Mouse (Mus musculus): Measurements from ENCODE around the gene Crygn. TPM values are rescaled to one million over a fixed set of nuclear protein-coding genes. Genes with fewer than 3 reads are reported as not detected.

Crygn gene
- total RNA-seq, 1 experiment = 2.1 TPM

- DNase-seq (ENCODE audit: low read depth, low spot score) = no peak
- TF ChIP-seq ZC3H11A (IDR thresholded peaks at IDR 0.05; ENCODE audit: borderline replicate concordance, low read depth, low read length) (no peak), CHD2 (IDR thresholded peaks at IDR 0.05; ENCODE audit: low read depth, low read length) (no peak), ZNF384 (IDR thresholded peaks at IDR 0.05; ENCODE audit: low read depth, low read length) (no peak), HCFC1 (IDR thresholded peaks at IDR 0.05; ENCODE audit: borderline replicate concordance, insufficient read depth, low read length) (no peak), MAFK (IDR thresholded peaks at IDR 0.05; ENCODE audit: insufficient read depth, low read depth, low read length) (no peak)
- in situ Hi-C loops (cut with MboI; ENCODE audit: low sequenced_read_pairs in 2 of 2, unreplicated experiment in 2 of 2) = no loop called here
- no peaks in the 10 kb centered on the region for H3K9me3 ChIP-seq (ENCODE audit: control insufficient read depth, insufficient read depth, low read depth, low read length)
- no peaks in the 10 kb centered on the region for H3K36me3 ChIP-seq (ENCODE audit: control insufficient read depth, insufficient read depth, low read length, poor library complexity, severe bottlenecking)
- peaks cover 7 to 8% of the 10 kb centered on the region in 2 experiments for H3K4me1 ChIP-seq (ENCODE audit: control insufficient read depth in 2 of 2, insufficient read depth in 2 of 2, low read length in 2 of 2, poor library complexity in 1 of 2)
- H3K27ac ChIP-seq (ENCODE audit: insufficient read depth, low read depth, low read length, poor library complexity, severe bottlenecking) = no peak overlapping the region
- no peak overlapping the region for H3K9ac ChIP-seq (ENCODE audit: insufficient read depth, low read depth, low read length, poor library complexity, severe bottlenecking)
- no peak overlapping the region for H3K4me3 ChIP-seq (ENCODE audit: insufficient read depth in 1 of 2, low read depth in 1 of 2, low read length in 2 of 2, poor library complexity in 1 of 2, severe bottlenecking in 1 of 2)
Measured at GRCm38 (mm10) chr5:24737595-24737994, 20.2 kb downstream of the Crygn start.

- H3K4me3 ChIP-seq (ENCODE audit: insufficient read depth in 1 of 2, low read depth in 1 of 2, low read length in 2 of 2, poor library complexity in 1 of 2, severe bottlenecking in 1 of 2) = no peak overlapping the region
- in situ Hi-C loops (cut with MboI; ENCODE audit: low sequenced_read_pairs in 2 of 2, unreplicated experiment in 2 of 2) = no loop called here
- H3K36me3 ChIP-seq (ENCODE audit: control insufficient read depth, insufficient read depth, low read length, poor library complexity, severe bottlenecking) = no peaks in the 10 kb centered on the region
- H3K9me3 ChIP-seq (ENCODE audit: control insufficient read depth, insufficient read depth, low read depth, low read length) = no peaks in the 10 kb centered on the region
- peak overlapping the region; percentile 38; the same call in 1 of the 2 replicates for H3K27ac ChIP-seq (ENCODE audit: insufficient read depth, low read depth, low read length, poor library complexity, severe bottlenecking)
- TF ChIP-seq HCFC1 (IDR thresholded peaks at IDR 0.05; ENCODE audit: borderline replicate concordance, insufficient read depth, low read length) = no peak
- TF ChIP-seq ZNF384 (IDR thresholded peaks at IDR 0.05; ENCODE audit: low read depth, low read length) = no peak
- TF ChIP-seq ZC3H11A (IDR thresholded peaks at IDR 0.05; ENCODE audit: borderline replicate concordance, low read depth, low read length) = no peak
- no peak for TF ChIP-seq MAFK (IDR thresholded peaks at IDR 0.05; ENCODE audit: insufficient read depth, low read depth, low read length)
- no peak for TF ChIP-seq CHD2 (IDR thresholded peaks at IDR 0.05; ENCODE audit: low read depth, low read length)
- no peak overlapping the region; the same call in 1 of the 2 replicates for H3K9ac ChIP-seq (ENCODE audit: insufficient read depth, low read depth, low read length, poor library complexity, severe bottlenecking)
- peaks cover 7 to 19% of the 10 kb centered on the region in 2 experiments for H3K4me1 ChIP-seq (ENCODE audit: control insufficient read depth in 2 of 2, insufficient read depth in 2 of 2, low read length in 2 of 2, poor library complexity in 1 of 2)
- no peak for DNase-seq (ENCODE audit: low read depth, low spot score)
Measured at GRCm38 (mm10) chr5:24733771-24734426, 23.9 kb downstream of the Crygn start.

GRCm38 (mm10) chr5:24733134-24733533 lies 24.7 kb downstream of the Crygn start:
- 0 out of 2 replicates have a peak, but pooled peaks have one; percentile 15 for TF ChIP-seq CHD2 (IDR thresholded peaks at IDR 0.05; ENCODE audit: low read depth, low read length)
- TF ChIP-seq ZNF384 (IDR thresholded peaks at IDR 0.05; ENCODE audit: low read depth, low read length) = no peak
- TF ChIP-seq ZC3H11A (IDR thresholded peaks at IDR 0.05; ENCODE audit: borderline replicate concordance, low read depth, low read length) = no peak
- TF ChIP-seq HCFC1 (IDR thresholded peaks at IDR 0.05; ENCODE audit: borderline replicate concordance, insufficient read depth, low read length) = no peak
- Histone ChIP-seq H3K9me3 (ENCODE audit: control insufficient read depth, insufficient read depth, low read depth, low read length) (no peaks in the 10 kb centered on the region), H3K36me3 (ENCODE audit: control insufficient read depth, insufficient read depth, low read length, poor library complexity, severe bottlenecking) (no peaks in the 10 kb centered on the region), H3K27ac (ENCODE audit: insufficient read depth, low read depth, low read length, poor library complexity, severe bottlenecking) (no peak overlapping the region), H3K4me3 (ENCODE audit: insufficient read depth in 1 of 2, low read depth in 1 of 2, low read length in 2 of 2, poor library complexity in 1 of 2, severe bottlenecking in 1 of 2) (no peak overlapping the region), H3K4me1 (ENCODE audit: control insufficient read depth in 2 of 2, insufficient read depth in 2 of 2, low read length in 2 of 2, poor library complexity in 1 of 2) (peaks cover 7 to 19% of the 10 kb centered on the region in 2 experiments), H3K9ac (ENCODE audit: insufficient read depth, low read depth, low read length, poor library complexity, severe bottlenecking) (no peak overlapping the region)
- peak; percentile 58 for DNase-seq (ENCODE audit: low read depth, low spot score)
- in situ Hi-C loops (cut with MboI; ENCODE audit: low sequenced_read_pairs in 2 of 2, unreplicated experiment in 2 of 2) = no loop called here

- Histone ChIP-seq H3K27ac (ENCODE audit: insufficient read depth, low read depth, low read length, poor library complexity, severe bottlenecking) (no peak overlapping the region), H3K4me3 (ENCODE audit: insufficient read depth in 1 of 2, low read depth in 1 of 2, low read length in 2 of 2, poor library complexity in 1 of 2, severe bottlenecking in 1 of 2) (peak overlapping the region; percentile 73 to 76), H3K36me3 (ENCODE audit: control insufficient read depth, insufficient read depth, low read length, poor library complexity, severe bottlenecking) (no peaks in the 10 kb centered on the region), H3K4me1 (ENCODE audit: control insufficient read depth in 2 of 2, insufficient read depth in 2 of 2, low read length in 2 of 2, poor library complexity in 1 of 2) (peaks cover 7 to 23% of the 10 kb centered on the region in 2 experiments), H3K9me3 (ENCODE audit: control insufficient read depth, insufficient read depth, low read depth, low read length) (no peaks in the 10 kb centered on the region), H3K9ac (ENCODE audit: insufficient read depth, low read depth, low read length, poor library complexity, severe bottlenecking) (peak overlapping the region; percentile 56)
- TF ChIP-seq MAFK (IDR thresholded peaks at IDR 0.05; ENCODE audit: insufficient read depth, low read depth, low read length) (no peak), ZNF384 (IDR thresholded peaks at IDR 0.05; ENCODE audit: low read depth, low read length) (no peak)
- in situ Hi-C loops (cut with MboI; ENCODE audit: low sequenced_read_pairs in 2 of 2, unreplicated experiment in 2 of 2) = no loop called here
- no peak for DNase-seq (ENCODE audit: low read depth, low spot score)
Measured at GRCm38 (mm10) chr5:24730986-24731385, 26.8 kb downstream of the Crygn start.

- Histone ChIP-seq H3K9ac (ENCODE audit: insufficient read depth, low read depth, low read length, poor library complexity, severe bottlenecking) (peak within 1 kb of the TSS; percentile 58), H3K4me3 (ENCODE audit: insufficient read depth in 1 of 2, low read depth in 1 of 2, low read length in 2 of 2, poor library complexity in 1 of 2, severe bottlenecking in 1 of 2) (peak within 1 kb of the TSS; percentile 73 to 76), H3K9me3 (ENCODE audit: control insufficient read depth, insufficient read depth, low read depth, low read length) (no peaks in the 10 kb centered on the region), H3K36me3 (ENCODE audit: control insufficient read depth, insufficient read depth, low read length, poor library complexity, severe bottlenecking) (no peaks in the 10 kb centered on the region), H3K4me1 (ENCODE audit: control insufficient read depth in 2 of 2, insufficient read depth in 2 of 2, low read length in 2 of 2, poor library complexity in 1 of 2) (peaks cover 7 to 26% of the 10 kb centered on the region in 2 experiments), H3K27ac (ENCODE audit: insufficient read depth, low read depth, low read length, poor library complexity, severe bottlenecking) (no peak within 1 kb of the TSS)
- no peak for TF ChIP-seq ZC3H11A (IDR thresholded peaks at IDR 0.05; ENCODE audit: borderline replicate concordance, low read depth, low read length)
- no peak for TF ChIP-seq ZNF384 (IDR thresholded peaks at IDR 0.05; ENCODE audit: low read depth, low read length)
- TF ChIP-seq HCFC1 (IDR thresholded peaks at IDR 0.05; ENCODE audit: borderline replicate concordance, insufficient read depth, low read length) = no peak
- TF ChIP-seq MAFK (IDR thresholded peaks at IDR 0.05; ENCODE audit: insufficient read depth, low read depth, low read length) = no peak
- no peak for TF ChIP-seq CHD2 (IDR thresholded peaks at IDR 0.05; ENCODE audit: low read depth, low read length)
- no peak for DNase-seq (ENCODE audit: low read depth, low spot score)
- in situ Hi-C loops (cut with MboI; ENCODE audit: low sequenced_read_pairs in 2 of 2, unreplicated experiment in 2 of 2) = no loop called here
Measured at GRCm38 (mm10) chr5:24730488-24730871, 27.3 kb downstream of the Crygn start, which contains the start of gene Wdr86. Gene Wdr86 (minus strand): TSS chr5:24730727.

Data from ES-E14 (cell line).